Mouse (Mus musculus): ENCODE measurements around the gene Prrt3. TPM values are rescaled to one million over a fixed set of nuclear protein-coding genes. Genes with fewer than 3 reads are reported as not detected.
A peak's percentile ranks its signal among the peaks of the same experiment; 100 is the strongest.

Gene Prrt3
- 5.3 and 7.1 TPM in 2 replicates for polyA plus RNA-seq (2015; fragmentation: Nextera tagmentation; extraction: Ambion mirVana)

DNA sequence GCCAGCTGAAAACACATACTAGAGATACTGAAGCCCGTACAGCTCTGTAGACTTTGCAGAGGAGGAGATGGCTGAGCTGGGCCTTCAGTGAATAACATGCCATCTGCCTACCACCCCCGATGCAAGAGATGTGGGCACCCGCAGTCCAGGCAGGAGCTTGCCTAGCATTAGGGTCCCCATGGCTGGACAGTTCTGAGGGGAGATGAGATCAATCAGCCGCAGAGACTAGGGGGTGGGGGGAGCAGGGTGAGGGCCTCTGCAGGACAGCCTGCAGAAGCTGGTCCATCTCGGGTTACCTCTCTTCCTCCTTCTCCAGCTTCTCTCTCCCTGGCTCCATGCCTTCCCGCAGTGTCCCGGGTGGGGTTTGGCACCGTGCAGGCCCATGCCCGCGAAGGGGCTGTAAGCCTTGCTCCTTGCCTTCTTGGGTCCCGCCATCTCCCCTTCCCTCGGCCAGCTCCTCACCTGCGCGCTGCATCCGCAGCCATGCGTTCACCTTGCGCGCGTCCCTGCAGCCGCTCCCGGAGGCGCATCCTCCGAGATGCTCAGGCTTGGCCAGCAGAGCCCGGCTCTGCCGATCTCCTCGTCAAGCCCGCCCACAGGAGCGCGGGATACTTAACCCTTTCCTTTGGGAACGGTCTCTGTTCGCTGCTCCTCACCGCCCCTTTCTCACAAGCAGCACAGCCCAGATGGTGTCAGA lies at the start of gene Prrt3:
Gene Prrt3 (minus strand): TSS at position 544 of the 697 bp plus-strand sequence.
- H3K9me3 ChIP-seq = no peaks in the 10 kb centered on the region
- ATAC-seq (ENCODE audit: low FRiP score) = peak; percentile 86
- peak within 1 kb of the TSS; percentile 79 for H3K9ac ChIP-seq
- H3K36me3 ChIP-seq = peaks cover 6% of the 10 kb centered on the region; the same call in 1 of the 2 replicates
- peak within 1 kb of the TSS; percentile 66 for H3K27ac ChIP-seq
- H3K4me1 ChIP-seq (replicated peaks) = peaks cover 13% of the 10 kb centered on the region
- H3K4me2 ChIP-seq = peak within 1 kb of the TSS; percentile 64
- peak within 1 kb of the TSS; percentile 60 for H3K4me3 ChIP-seq
- peaks cover 16% of the 10 kb centered on the region for H3K27me3 ChIP-seq
- WGBS = 4% methylated on average over 32 of the region's 32 CpGs

GRCm38 (mm10) chr6:113543906-113544481 lies 42.3 kb upstream of the Prrt3 start:
- Histone ChIP-seq H3K27ac (no peak overlapping the region), H3K36me3 (no peaks in the 10 kb centered on the region), H3K9me3 (no peaks in the 10 kb centered on the region), H3K9ac (no peak overlapping the region), H3K4me1 (replicated peaks) (no peaks in the 10 kb centered on the region), H3K4me2 (no peak overlapping the region), H3K4me3 (no peak overlapping the region), H3K27me3 (no peaks in the 10 kb centered on the region)
- no peak for ATAC-seq (ENCODE audit: low FRiP score)
- 93% methylated on average over 9 of the region's 12 CpGs for WGBS

DNA sequence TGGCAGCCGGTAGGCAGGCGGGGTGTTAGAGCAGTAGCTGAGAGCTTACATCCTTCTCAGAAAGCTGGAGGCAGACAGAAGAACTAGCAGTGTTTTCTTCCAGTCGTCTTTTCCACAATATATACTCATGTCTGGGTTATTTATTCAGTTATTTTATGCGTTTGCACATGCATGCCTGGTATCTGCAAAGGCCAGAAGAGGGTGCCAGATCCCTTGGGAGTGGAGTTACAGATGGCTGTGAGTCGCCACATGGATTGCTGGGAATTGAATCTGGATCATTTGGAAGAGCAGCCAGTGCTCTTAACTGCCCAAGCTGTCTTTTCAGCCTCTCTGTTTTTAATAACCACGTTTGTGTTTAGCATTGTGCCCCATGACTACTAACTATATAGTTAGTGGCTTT lies 39.9 kb upstream of the Prrt3 start:
- Histone ChIP-seq H3K4me1 (replicated peaks) (no peaks in the 10 kb centered on the region), H3K4me3 (no peak overlapping the region), H3K9me3 (no peaks in the 10 kb centered on the region), H3K9ac (no peak overlapping the region), H3K27me3 (no peaks in the 10 kb centered on the region), H3K36me3 (0 out of 2 replicates have a peak, but pooled peaks cover 3% of the 10 kb centered on the region), H3K4me2 (no peak overlapping the region), H3K27ac (no peak overlapping the region)
- whole genome bisulfite sequencing = 90% methylated on average over 6 of the region's 6 CpGs
- ATAC-seq (ENCODE audit: low FRiP score) = no peak

GRCm38 (mm10) chr6:113534886-113535285 lies 33.2 kb upstream of the Prrt3 start:
- Histone ChIP-seq H3K4me3 (no peak overlapping the region), H3K4me1 (replicated peaks) (peaks cover 15% of the 10 kb centered on the region), H3K9ac (no peak overlapping the region), H3K27me3 (no peaks in the 10 kb centered on the region), H3K4me2 (no peak overlapping the region), H3K27ac (no peak overlapping the region), H3K36me3 (0 out of 2 replicates have a peak, but pooled peaks cover 4% of the 10 kb centered on the region), H3K9me3 (no peaks in the 10 kb centered on the region)
- 93% methylated on average over 7 of the region's 7 CpGs for WGBS
- no peak for ATAC-seq (ENCODE audit: low FRiP score)

DNA sequence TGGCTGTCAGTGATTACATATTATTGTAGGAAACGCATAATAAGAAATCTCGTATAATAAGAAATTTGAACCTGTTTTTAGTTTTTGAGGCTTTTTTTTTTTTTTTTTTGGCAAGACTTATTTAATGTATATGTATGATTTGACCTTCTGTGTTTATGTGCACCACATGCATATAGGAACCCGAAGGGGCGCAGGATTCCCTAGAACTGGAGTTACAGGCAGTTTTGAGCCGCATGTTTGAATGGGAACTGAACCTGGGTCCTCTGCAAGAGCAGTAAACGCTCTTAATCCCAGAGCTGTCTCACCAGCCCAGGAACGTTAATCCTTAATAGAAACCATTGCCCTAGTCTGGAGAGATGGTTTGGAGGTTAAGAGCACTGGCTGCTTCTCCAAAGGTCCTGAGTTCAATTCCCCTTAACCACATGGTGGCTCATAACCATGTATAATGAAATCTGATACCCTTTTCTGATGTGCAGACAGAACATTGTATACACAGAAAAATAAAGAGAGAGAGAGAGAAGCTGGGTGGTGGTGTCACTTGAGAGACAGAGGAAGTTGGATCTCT lies 30.2 kb upstream of the Prrt3 start:
- H3K4me2 ChIP-seq = peak overlapping the region; percentile 82
- H3K4me1 ChIP-seq (replicated peaks) = peaks cover 25% of the 10 kb centered on the region
- H3K4me3 ChIP-seq = peak overlapping the region; percentile 90
- no peaks in the 10 kb centered on the region for H3K27me3 ChIP-seq
- ATAC-seq (ENCODE audit: low FRiP score) = no peak
- 10% methylated on average over 7 of the region's 7 CpGs for WGBS
- no peak overlapping the region for H3K27ac ChIP-seq
- no peaks in the 10 kb centered on the region for H3K9me3 ChIP-seq
- peaks cover 10% of the 10 kb centered on the region; the same call in 1 of the 2 replicates for H3K36me3 ChIP-seq
- peak overlapping the region; percentile 91 for H3K9ac ChIP-seq

DNA sequence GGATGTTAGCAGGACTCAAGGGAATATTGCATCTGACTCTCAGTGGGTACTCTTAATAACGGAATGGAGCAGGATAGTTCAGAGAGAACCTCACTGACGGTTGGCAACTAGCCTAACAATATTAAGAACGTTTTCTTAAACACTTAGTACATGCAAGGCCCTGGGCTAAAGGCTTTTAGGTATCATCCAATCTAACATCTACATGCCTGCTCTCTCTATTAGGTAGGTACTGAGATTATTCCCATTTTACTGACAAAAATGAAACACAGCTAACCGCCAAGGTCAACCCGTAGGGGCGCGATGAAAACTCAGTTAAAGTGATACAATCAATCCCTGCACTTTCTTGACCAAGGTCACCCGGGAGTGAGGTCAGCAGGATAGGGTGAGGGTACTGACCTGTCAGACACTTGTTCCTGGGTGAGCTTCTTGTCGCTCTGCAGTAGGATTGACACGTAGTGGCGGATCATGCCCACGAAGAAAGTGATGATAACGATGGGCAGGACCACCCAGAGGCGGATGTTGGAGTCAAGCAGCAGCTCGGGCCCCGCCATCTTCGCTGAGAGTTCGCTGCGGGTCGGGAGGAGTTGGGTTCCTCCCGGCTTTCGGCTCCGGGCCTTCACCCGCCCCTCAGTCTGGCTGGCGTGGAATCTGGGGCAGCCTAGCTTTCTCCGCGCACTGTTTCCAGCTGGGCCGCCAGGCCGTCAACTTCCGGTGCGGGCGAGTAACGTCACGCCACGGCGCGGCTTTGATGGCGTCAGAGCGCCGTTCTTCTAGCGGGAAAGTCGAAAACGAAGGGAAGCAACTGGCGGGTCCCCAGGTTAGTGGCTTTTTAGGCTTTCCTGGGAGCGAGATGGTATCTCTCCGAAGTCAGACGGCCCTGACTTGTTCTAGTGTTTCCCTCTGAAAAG lies 29.5 kb upstream of the Prrt3 start, which contains the start of the genes Emc3 and Fancd2:
Gene Emc3 (minus strand): TSS at position 721 of the 908 bp plus-strand sequence.
Gene Fancd2 (plus strand): TSS at position 751 of the 908 bp plus-strand sequence.
- Histone ChIP-seq H3K36me3 (peaks cover 11% of the 10 kb centered on the region), H3K9ac (peak within 1 kb of the TSS; percentile 91), H3K4me1 (replicated peaks) (peaks cover 25% of the 10 kb centered on the region), H3K27ac (peak within 1 kb of the TSS; percentile 78), H3K9me3 (no peaks in the 10 kb centered on the region), H3K4me2 (peak within 1 kb of the TSS; percentile 82), H3K4me3 (peak within 1 kb of the TSS; percentile 90), H3K27me3 (no peaks in the 10 kb centered on the region)
- ATAC-seq (ENCODE audit: low FRiP score) = peak; percentile 89
- WGBS = 1% methylated on average over 47 of the region's 47 CpGs

GRCm38 (mm10) chr6:113523420-113523819 lies 21.7 kb upstream of the Prrt3 start:
- ATAC-seq (ENCODE audit: low FRiP score) = no peak
- Histone ChIP-seq H3K4me1 (replicated peaks) (no peaks in the 10 kb centered on the region), H3K36me3 (peaks cover 77% of the 10 kb centered on the region), H3K9ac (no peak overlapping the region), H3K4me2 (no peak overlapping the region), H3K27ac (no peak overlapping the region), H3K27me3 (no peaks in the 10 kb centered on the region), H3K4me3 (no peak overlapping the region), H3K9me3 (no peaks in the 10 kb centered on the region)
- 92% methylated on average over 8 of the region's 8 CpGs for WGBS

- no peaks in the 10 kb centered on the region for H3K27me3 ChIP-seq
- peaks cover 83% of the 10 kb centered on the region for H3K36me3 ChIP-seq
- H3K9ac ChIP-seq = no peak overlapping the region
- 89% methylated on average over 1 of the region's 1 CpGs for whole genome bisulfite sequencing
- ATAC-seq (ENCODE audit: low FRiP score) = no peak
- H3K9me3 ChIP-seq = no peaks in the 10 kb centered on the region
- H3K4me1 ChIP-seq (replicated peaks) = no peaks in the 10 kb centered on the region
- H3K4me3 ChIP-seq = no peak overlapping the region
- H3K27ac ChIP-seq = no peak overlapping the region
- no peak overlapping the region for H3K4me2 ChIP-seq
These were observed 20.6 kb upstream of the Prrt3 start for GRCm38 (mm10) chr6:113522310-113522709.

DNA sequence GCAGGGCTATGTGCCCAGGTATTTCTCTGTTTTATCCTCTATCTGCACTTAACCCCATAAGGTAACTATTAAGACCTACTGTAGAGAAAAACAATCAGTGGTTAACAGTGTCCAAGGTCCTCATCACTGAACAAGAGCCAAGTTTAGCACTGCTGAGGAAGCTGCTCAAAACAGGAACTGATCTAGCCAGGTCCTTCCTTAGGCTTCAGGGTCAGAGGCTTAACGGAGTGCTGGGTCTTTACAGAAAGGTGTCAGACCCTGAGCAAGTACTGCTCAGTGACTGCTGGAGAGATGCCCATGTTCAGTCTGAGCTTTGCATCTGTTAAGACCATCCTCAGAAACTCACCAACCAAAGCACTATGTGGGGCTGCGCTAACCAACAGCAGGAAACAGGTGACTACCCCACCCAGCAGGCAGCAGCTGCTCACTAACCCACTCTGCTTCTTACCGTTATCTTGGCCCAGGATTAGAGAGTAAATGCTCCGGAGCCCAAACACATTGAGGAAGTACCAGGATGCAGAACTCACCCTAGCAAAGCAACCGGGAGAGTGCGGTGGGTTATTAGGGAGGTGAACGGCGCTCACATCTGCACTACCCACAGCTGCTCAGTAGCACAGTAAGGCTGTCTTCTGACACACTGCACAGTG lies 15.8 kb upstream of the Prrt3 start:
- Histone ChIP-seq H3K27me3 (no peaks in the 10 kb centered on the region), H3K4me2 (no peak overlapping the region), H3K36me3 (peaks cover 99% of the 10 kb centered on the region), H3K4me3 (no peak overlapping the region), H3K4me1 (replicated peaks) (no peaks in the 10 kb centered on the region), H3K27ac (no peak overlapping the region), H3K9ac (no peak overlapping the region), H3K9me3 (no peaks in the 10 kb centered on the region)
- 97% methylated on average over 8 of the region's 8 CpGs for WGBS
- ATAC-seq (ENCODE audit: low FRiP score) = no peak

DNA sequence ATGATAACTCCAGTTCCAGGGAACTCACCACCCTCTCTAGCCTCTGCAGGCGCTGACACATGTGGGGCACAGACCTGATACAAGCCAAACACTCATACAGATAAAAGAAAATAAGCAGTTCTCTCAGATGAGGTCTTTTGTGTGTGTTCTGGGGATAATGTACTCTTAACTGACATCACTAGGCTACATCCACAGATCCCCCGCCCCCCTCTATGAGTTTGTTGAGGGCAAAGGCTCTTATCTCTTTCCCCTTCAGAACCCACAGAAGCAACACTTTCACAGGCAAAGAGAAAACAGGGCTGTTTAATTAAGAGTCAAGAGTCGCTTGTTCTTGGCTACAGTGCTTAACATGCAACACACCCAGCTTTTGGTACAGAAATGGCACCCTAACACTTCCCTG lies 12.9 kb upstream of the Prrt3 start:
- Histone ChIP-seq H3K4me3 (no peak overlapping the region), H3K9ac (no peak overlapping the region), H3K9me3 (no peaks in the 10 kb centered on the region), H3K36me3 (peaks cover 82% of the 10 kb centered on the region), H3K4me1 (replicated peaks) (no peaks in the 10 kb centered on the region), H3K27me3 (no peaks in the 10 kb centered on the region), H3K27ac (no peak overlapping the region), H3K4me2 (no peak overlapping the region)
- WGBS = over 99% methylated on average over 3 of the region's 3 CpGs
- no peak for ATAC-seq (ENCODE audit: low FRiP score)

- no peaks in the 10 kb centered on the region for H3K9me3 ChIP-seq
- H3K4me1 ChIP-seq (replicated peaks) = no peaks in the 10 kb centered on the region
- no peak overlapping the region for H3K4me2 ChIP-seq
- H3K27ac ChIP-seq = no peak overlapping the region
- no peak overlapping the region for H3K4me3 ChIP-seq
- no peaks in the 10 kb centered on the region for H3K27me3 ChIP-seq
- WGBS = 90% methylated on average over 6 of the region's 6 CpGs
- no peak for ATAC-seq (ENCODE audit: low FRiP score)
- H3K36me3 ChIP-seq = peaks cover 76% of the 10 kb centered on the region
- no peak overlapping the region for H3K9ac ChIP-seq
These were observed 12.2 kb upstream of the Prrt3 start for GRCm38 (mm10) chr6:113513944-113514343.

Data from hindbrain, embryonic 13.5 days (tissue).